Mouse (Mus musculus) heart, adult 8-10 months (tissue): ENCODE results near the gene Prss12. TPM values are rescaled to one million over a fixed set of nuclear protein-coding genes. Genes with fewer than 3 reads are reported as not detected.

Source experiments
- DNase-seq: peaks from one replicate; pipeline ENCODE4 v3.0.0; 2022; ENCODE audit warnings: low spot score
- total RNA-seq, 4 experiments: library from RNA; stranded (reverse); gene quantifications; 2 replicates each; pipeline ENCODE4 v1.2.4; 2022

The Prss12 gene
- total RNA-seq, 4 experiments from 2014 or later = 0.33 to 0.95 (median 0.64) TPM

- DNase-seq = no peak
Measured at GRCm38 (mm10) chr3:123527806-123528507, 81.2 kb downstream of the Prss12 start.

GRCm38 (mm10) chr3:123531124-123531523 lies 84.4 kb downstream of the Prss12 start:
- peak; percentile 9 for DNase-seq

- DNase-seq = no peak
Measured at GRCm38 (mm10) chr3:123537279-123537678, 90.6 kb downstream of the Prss12 start.

- no peak for DNase-seq
Measured at GRCm38 (mm10) chr3:123543585-123544304, 97.0 kb downstream of the Prss12 start.

DNA sequence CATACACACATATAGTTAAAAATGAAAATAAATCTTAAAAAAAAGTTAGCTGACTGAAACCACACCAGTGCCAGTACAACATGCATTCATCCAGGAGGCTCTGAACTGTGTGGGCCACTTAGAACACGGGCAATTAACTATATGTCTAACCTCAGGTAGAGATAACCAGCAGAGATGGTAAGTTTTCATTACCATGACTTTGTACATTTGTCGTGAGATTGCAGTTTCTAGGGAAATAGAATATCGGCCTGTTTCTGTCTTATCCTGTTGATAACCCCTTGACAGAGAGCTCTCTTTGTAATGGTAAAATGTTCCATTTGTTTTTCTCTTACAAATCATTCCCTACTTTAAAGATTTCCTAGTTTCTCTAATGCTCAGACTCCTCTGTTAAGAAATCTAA lies 103.8 kb downstream of the Prss12 start:
- DNase-seq = no peak

DNA sequence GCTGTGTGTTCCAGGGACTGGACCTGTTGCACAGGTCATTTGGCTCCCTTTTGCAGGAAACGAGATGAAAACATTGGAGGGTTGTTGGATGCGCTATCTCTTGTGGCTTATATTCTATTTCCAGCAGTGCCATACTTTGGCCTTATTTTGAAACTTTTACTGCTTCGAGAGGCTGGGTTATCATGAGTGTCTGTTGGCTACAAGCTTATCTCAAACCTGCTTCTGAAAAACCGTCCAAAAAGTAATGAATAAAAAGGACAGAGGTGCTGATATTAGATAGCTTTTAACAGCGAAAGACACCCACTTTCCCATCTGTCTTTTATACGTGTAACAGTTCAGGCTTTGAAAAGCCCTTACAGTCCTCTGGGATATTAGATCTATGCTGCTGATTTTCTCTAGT lies 107.2 kb downstream of the Prss12 start:
- no peak for DNase-seq

DNA sequence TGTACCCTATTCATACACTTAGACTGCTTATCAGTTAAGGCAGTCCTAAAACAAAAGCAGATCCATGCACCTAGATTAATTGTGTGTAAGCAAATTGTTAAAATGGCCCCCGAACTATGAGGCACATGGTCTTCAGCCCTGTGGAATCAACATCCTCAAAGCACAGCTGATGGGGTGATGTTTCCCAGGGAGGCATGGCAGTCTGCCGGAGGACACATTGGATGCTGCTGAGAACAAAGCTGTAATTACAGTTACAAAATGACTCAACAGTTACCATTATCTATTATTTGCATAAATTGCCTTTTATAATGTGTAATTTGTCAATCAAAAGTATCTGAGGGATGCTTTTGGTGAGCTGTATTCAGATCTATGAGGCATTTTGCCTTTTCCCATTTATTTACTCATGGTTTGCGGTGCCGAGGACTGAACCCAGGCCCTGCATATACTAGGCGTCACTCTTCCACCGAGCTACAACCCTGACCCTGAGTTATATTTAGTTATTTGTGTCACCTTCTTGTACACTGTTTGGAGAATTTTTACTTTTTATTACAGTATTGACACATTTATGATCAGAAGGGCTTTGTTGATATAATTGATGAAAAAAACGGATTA lies 108.6 kb downstream of the Prss12 start:
- no peak for DNase-seq

Other genes starting within 250 kb of the Prss12 start
- 100 to 1,000 TPM in 2 of 4 experiments, 10 to 100 TPM in 2; 91.9 to 102 (median 100) TPM for gene Synpo2, start 210.8 kb upstream of the Prss12 start, total RNA-seq
- gene Sec24d, start 179.5 kb upstream of the Prss12 start, total RNA-seq = 10 to 100 TPM; 31.1 to 37.7 (median 35.0) TPM
- 10 to 100 TPM; 11.4 to 13.1 (median 12.1) TPM for gene Mettl14, start 60.8 kb upstream of the Prss12 start, total RNA-seq
- gene Ndst3, start 243.9 kb downstream of the Prss12 start, total RNA-seq = under 1 TPM in 1 of 4 experiments, not detected in 3; 0.13 TPM